Mouse (Mus musculus) heart, embryonic 15.5 days (tissue): ENCODE results near the gene Samd4b. TPM values are rescaled to one million over a fixed set of nuclear protein-coding genes. Genes with fewer than 3 reads are reported as not detected.

Experiments used
- ATAC-seq: fragments of 200-750 bp; cut with Nextera tagmentation; replicated peaks from 2 replicates; pipeline ENCODE4 v1.8.0; 2017; ENCODE audit warnings: low read depth, moderate TSS enrichment; ENCODE audit not compliant: insufficient number of reproducible peaks, insufficient read depth, low FRiP score
- H3K27ac ChIP-seq: fragments of 300-500 bp; sonication (generic); 2 replicates; pipeline ENCODE4 v1.5.1; 2015; ENCODE audit warnings: mild to moderate bottlenecking, inconsistent platforms
- H3K27me3 ChIP-seq: fragments of 300-500 bp; sonication (generic); 2 replicates; pipeline ENCODE4 v1.6.1; 2015; ENCODE audit warnings: inconsistent platforms
- H3K36me3 ChIP-seq: fragments of 300-500 bp; sonication (generic); 2 replicates; pipeline ENCODE4 v1.6.1; 2015; ENCODE audit warnings: mild to moderate bottlenecking, inconsistent platforms
- H3K4me1 ChIP-seq: fragments of 300-500 bp; sonication (generic); replicated peaks from 2 replicates; pipeline ENCODE4 v1.6.1; 2015; ENCODE audit warnings: inconsistent platforms
- H3K4me2 ChIP-seq: fragments of 300-500 bp; sonication (generic); 2 replicates; pipeline ENCODE4 v1.6.1; 2015; ENCODE audit warnings: inconsistent platforms, mild to moderate bottlenecking, moderate library complexity
- H3K4me3 ChIP-seq: fragments of 300-500 bp; sonication (generic); 2 replicates; pipeline ENCODE4 v1.5.1; 2015; ENCODE audit warnings: mild to moderate bottlenecking, inconsistent platforms
- H3K9ac ChIP-seq: fragments of 300-500 bp; sonication (generic); 2 replicates; pipeline ENCODE4 v1.6.1; 2015; ENCODE audit warnings: mild to moderate bottlenecking, inconsistent platforms
- H3K9me3 ChIP-seq: fragments of 300-500 bp; sonication (generic); replicated peaks from 2 replicates; pipeline ENCODE4 v1.6.1; 2016; ENCODE audit warnings: inconsistent platforms
- WGBS: fragments of 180-500 bp; shearing (Covaris S2); methylation state at CpG from one replicate; pipeline ENCODE4 v1.1.7; 2015; ENCODE audit warnings: mixed read lengths; 5-methylcytosine and 5-hydroxymethylcytosine counted together
- polyA plus RNA-seq: library from polyadenylated mRNA; unstranded; fragments of >200 nt; fragmentation: Nextera tagmentation; extraction: Ambion mirVana; gene quantifications from 2 replicates; pipeline ENCODE4 v1.2.1, GENCODE M21; 2015

The Samd4b gene
- polyA plus RNA-seq, 1 experiment from 2014 or later: 17.9 TPM

GRCm38 (mm10) chr7:28464416-28465212, 133.3 kb downstream of the Samd4b start:
- peaks cover 11% of the 10 kb centered on the region; the same call in 1 of the 2 replicates for H3K36me3 ChIP-seq
- H3K4me2 ChIP-seq: 0 out of 2 replicates have a peak overlapping the region, but pooled peaks have one; percentile 29
- H3K27me3 ChIP-seq: peaks cover 21% of the 10 kb centered on the region
- H3K4me3 ChIP-seq: no peak overlapping the region
- H3K9me3 ChIP-seq: no peaks in the 10 kb centered on the region
- H3K4me1 ChIP-seq: peaks cover 15% of the 10 kb centered on the region
- 59% methylated on average over 10 of the region's 10 CpGs for WGBS
- no peak for ATAC-seq
- no peak overlapping the region for H3K27ac ChIP-seq
- H3K9ac ChIP-seq: no peak overlapping the region

DNA sequence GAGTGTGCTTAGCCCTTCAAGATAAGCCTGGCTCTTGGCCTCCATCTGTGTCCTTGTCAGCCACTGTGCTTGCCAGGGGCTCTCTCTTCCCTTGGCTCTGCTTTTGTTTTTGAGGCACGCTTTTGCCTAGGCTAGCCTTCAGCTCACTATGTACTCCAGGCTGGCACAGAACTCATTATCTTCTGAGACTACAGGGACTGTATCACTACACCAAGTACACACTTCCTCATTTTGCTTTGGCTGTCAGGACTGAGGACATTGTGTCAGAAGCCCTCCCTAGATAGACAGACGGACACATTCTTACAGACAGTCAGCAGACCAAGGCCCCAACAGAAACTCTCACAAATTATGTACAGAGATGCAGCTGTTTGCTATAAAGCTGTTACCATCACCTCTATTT, 135.2 kb downstream of the Samd4b start:
- peaks cover 13% of the 10 kb centered on the region; the same call in 1 of the 2 replicates for H3K36me3 ChIP-seq
- peaks cover 14% of the 10 kb centered on the region for H3K4me1 ChIP-seq
- no peak overlapping the region for H3K4me3 ChIP-seq
- ATAC-seq: no peak
- H3K27me3 ChIP-seq: peaks cover 18% of the 10 kb centered on the region
- H3K27ac ChIP-seq: no peak overlapping the region
- H3K4me2 ChIP-seq: no peak overlapping the region
- no peak overlapping the region for H3K9ac ChIP-seq
- WGBS: 93% methylated on average over 2 of the region's 2 CpGs
- no peaks in the 10 kb centered on the region for H3K9me3 ChIP-seq

DNA sequence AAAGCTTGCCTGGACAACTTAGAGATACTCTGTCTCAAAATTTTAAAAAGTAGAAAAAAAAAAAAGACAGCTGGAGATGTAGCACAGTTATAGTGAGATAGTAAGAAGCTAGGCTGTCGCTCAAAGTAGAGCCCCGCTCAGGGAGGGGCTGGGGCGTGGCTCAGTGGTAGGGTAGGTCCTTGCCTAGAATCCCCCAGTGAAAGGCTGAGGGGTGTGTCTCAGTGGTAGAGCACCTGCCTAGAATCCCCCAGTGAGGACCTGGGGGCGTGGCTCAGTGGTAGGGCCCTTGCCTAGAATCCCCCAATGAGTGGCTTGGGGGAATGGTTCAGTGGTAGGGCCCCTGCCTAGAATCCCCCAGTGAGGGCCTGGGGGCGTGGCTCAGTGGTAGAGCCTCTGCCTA, 137.6 kb downstream of the Samd4b start:
- WGBS: 96% methylated on average over 4 of the region's 5 CpGs
- H3K4me2 ChIP-seq: no peak overlapping the region
- peaks cover 13% of the 10 kb centered on the region; the same call in 1 of the 2 replicates for H3K36me3 ChIP-seq
- no peaks in the 10 kb centered on the region for H3K27me3 ChIP-seq
- H3K27ac ChIP-seq: no peak overlapping the region
- H3K4me3 ChIP-seq: no peak overlapping the region
- no peak overlapping the region for H3K9ac ChIP-seq
- H3K9me3 ChIP-seq: no peaks in the 10 kb centered on the region
- no peak for ATAC-seq
- no peaks in the 10 kb centered on the region for H3K4me1 ChIP-seq

GRCm38 (mm10) chr7:28452361-28453005, 145.5 kb downstream of the Samd4b start:
- H3K27me3 ChIP-seq: no peaks in the 10 kb centered on the region
- WGBS: 3% methylated on average over 23 of the region's 24 CpGs
- peak overlapping the region; percentile 78 for H3K9ac ChIP-seq
- H3K36me3 ChIP-seq: no peaks in the 10 kb centered on the region
- H3K4me3 ChIP-seq: peak overlapping the region; percentile 84
- no peaks in the 10 kb centered on the region for H3K9me3 ChIP-seq
- peaks cover 10% of the 10 kb centered on the region; the same call in 1 of the 2 replicates for H3K4me1 ChIP-seq
- H3K27ac ChIP-seq: no peak overlapping the region
- ATAC-seq: no peak
- H3K4me2 ChIP-seq: peak overlapping the region; percentile 99

DNA sequence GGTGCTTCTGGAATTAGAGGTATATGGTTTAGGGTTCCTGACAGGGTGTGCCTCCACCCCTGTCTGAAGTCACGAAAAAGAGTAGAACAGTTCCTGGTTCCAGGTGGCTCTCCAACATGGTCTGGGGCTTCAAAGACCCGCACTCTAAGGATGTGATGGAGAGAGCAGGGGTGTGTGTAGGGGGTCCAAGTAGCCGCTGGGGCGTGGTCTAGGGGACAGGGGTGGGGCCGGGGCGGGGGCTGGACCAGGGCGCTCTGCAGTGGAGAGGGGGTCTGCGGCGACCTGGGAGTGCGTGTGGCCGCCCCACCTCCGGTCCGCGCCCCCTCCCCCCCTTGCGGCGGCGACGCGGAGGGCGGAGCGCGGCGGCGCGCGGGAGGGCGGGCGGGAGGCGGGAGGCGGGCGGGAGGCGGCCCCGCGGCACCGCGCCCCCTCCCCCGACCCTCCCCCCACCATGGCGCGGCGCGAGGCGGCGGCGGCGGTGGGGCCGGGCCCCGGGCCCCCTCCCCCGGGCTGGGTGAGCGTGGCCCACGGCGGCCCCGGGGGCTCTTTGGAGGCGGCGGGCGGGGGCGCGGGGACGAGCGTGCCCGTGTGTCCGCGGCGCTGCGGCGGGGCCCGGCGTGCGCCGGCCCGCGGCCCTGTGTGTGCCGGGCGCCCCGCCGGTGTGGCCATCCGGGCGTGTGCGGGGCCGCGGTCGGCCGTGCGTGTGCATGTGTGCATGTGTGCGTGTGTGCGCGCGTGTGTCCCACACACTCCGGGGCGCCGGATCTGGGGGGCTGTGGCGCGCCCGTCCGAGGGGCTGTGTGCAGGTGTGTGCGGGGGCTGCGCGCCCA, 146.2 kb downstream of the Samd4b start, which contains the start of gene Lrfn1:
Lrfn1 (plus strand) TSS at position 450 of the 830 bp plus-strand sequence.
- H3K36me3 ChIP-seq: no peaks in the 10 kb centered on the region
- peak within 1 kb of the TSS; percentile 84 for H3K4me3 ChIP-seq
- WGBS: 1% methylated on average over 33 of the region's 97 CpGs
- no peaks in the 10 kb centered on the region for H3K27me3 ChIP-seq
- peak within 1 kb of the TSS; percentile 78 for H3K9ac ChIP-seq
- H3K4me2 ChIP-seq: peak within 1 kb of the TSS; percentile 99
- no peak within 1 kb of the TSS for H3K27ac ChIP-seq
- H3K4me1 ChIP-seq: peaks cover 12% of the 10 kb centered on the region; the same call in 1 of the 2 replicates
- H3K9me3 ChIP-seq: no peaks in the 10 kb centered on the region
- ATAC-seq: peak; percentile 61

DNA sequence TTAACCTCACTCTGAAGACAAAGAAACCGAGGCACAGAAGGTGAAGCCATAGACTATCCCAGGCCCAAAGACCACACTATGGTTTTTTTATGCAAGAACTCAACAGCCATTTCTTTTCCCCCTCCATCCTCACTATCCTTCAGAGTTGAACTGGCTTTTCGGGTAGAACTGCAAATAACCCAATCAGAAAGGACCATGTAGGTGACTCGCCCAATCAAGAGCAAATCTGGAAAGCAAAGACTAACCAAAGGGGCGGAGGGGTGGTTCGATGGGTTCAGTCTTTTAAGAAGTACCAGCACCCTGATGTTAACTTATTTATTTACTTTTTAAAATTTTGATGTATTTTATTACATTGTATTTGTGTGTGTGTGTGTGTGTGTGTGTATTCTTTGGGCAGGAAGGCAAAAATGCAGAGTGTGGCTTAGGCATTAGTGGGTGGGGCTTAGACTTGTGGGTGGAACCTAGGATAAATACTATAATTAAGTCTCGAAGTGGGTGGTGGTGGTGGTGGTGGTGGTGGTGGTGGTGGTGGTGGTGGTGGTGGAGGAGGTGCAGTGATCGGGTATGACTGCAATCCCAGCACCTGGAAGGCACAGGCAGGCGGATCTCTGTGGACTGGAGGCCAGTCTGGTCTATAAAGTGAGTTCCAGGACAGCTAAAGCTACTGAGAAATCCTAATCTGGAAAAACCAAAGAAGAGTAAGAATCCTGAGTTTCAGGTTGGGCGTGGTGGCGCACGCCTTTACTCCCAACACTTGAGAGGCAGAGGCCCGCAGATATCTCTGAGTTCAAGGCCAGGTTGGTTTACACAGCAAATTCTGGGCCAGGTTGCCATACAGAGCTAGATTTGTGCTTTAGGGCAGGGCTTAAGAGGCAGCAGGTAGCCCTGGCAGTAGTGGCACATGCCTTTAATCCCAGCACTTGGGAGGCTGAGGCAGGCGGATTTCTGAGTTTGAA, 149.8 kb downstream of the Samd4b start:
- Histone ChIP-seq H3K9ac (no peak overlapping the region), H3K27ac (no peak overlapping the region), H3K4me1 (peaks cover 12% of the 10 kb centered on the region; the same call in 1 of the 2 replicates), H3K4me3 (no peak overlapping the region), H3K9me3 (no peaks in the 10 kb centered on the region), H3K4me2 (no peak overlapping the region), H3K36me3 (no peaks in the 10 kb centered on the region), H3K27me3 (peaks cover 4% of the 10 kb centered on the region)
- ATAC-seq: no peak
- 66% methylated on average over 13 of the region's 13 CpGs for WGBS

GRCm38 (mm10) chr7:28447101-28447830, 150.7 kb downstream of the Samd4b start:
- 24% methylated on average over 12 of the region's 12 CpGs for WGBS
- H3K9ac ChIP-seq: no peak overlapping the region
- no peaks in the 10 kb centered on the region for H3K9me3 ChIP-seq
- H3K4me1 ChIP-seq: 0 out of 2 replicates have a peak, but pooled peaks cover 3% of the 10 kb centered on the region
- no peak overlapping the region for H3K4me3 ChIP-seq
- H3K27me3 ChIP-seq: peaks cover 4% of the 10 kb centered on the region
- ATAC-seq: no peak
- no peak overlapping the region for H3K27ac ChIP-seq
- no peak overlapping the region for H3K4me2 ChIP-seq
- H3K36me3 ChIP-seq: no peaks in the 10 kb centered on the region

DNA sequence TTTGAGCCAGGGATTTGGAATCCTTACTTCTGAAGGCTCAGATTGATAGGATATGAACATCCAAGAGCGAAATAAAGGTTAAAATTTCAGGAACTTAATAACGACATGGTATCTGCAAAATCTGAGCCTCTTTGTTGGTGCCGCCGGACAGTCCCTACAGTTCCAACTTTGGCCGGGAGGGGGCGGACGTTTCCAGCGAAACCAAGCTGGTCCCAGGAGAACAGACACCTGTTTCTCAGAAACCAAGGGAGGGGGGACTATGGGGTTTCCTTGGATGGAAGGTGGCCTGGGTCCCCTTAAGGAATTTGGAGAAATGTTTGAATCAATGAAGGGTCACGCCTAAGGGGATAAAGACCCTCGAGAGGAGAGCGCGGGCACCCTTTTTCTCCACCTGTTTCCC, 151.5 kb downstream of the Samd4b start:
- Histone ChIP-seq H3K4me2 (no peak overlapping the region), H3K27me3 (peaks cover 4% of the 10 kb centered on the region), H3K9ac (no peak overlapping the region), H3K36me3 (no peaks in the 10 kb centered on the region), H3K27ac (no peak overlapping the region), H3K9me3 (no peaks in the 10 kb centered on the region), H3K4me3 (no peak overlapping the region), H3K4me1 (0 out of 2 replicates have a peak, but pooled peaks cover 2% of the 10 kb centered on the region)
- 9% methylated on average over 12 of the region's 12 CpGs for WGBS
- ATAC-seq: no peak

- Histone ChIP-seq H3K36me3 (no peaks in the 10 kb centered on the region), H3K4me2 (no peak overlapping the region), H3K27me3 (peaks cover 4% of the 10 kb centered on the region), H3K9me3 (no peaks in the 10 kb centered on the region), H3K9ac (no peak overlapping the region), H3K4me1 (0 out of 2 replicates have a peak, but pooled peaks cover 2% of the 10 kb centered on the region), H3K27ac (no peak overlapping the region), H3K4me3 (no peak overlapping the region)
- no peak for ATAC-seq
- WGBS: 76% methylated on average over 13 of the region's 13 CpGs
These were observed 153.5 kb downstream of the Samd4b start for GRCm38 (mm10) chr7:28444344-28444974.
